Mouse (Mus musculus) limb, embryonic 13.5 days (tissue): ENCODE results near the gene Alox8. TPM values are rescaled to one million over a fixed set of nuclear protein-coding genes. Genes with fewer than 3 reads are reported as not detected.
A peak's percentile ranks its signal among the peaks of the same experiment; 100 is the strongest.

ENCODE experiments used
- ATAC-seq: fragments of 200-750 bp; cut with Nextera tagmentation; 2 replicates; pipeline ENCODE4 v1.8.0; 2017; ENCODE audit warnings: low read depth, moderate number of reproducible peaks, moderate TSS enrichment; ENCODE audit not compliant: low FRiP score
- H3K27ac ChIP-seq: fragments of 300-500 bp; sonication (generic); 2 replicates; pipeline ENCODE4 v1.5.1; 2015; ENCODE audit warnings: inconsistent platforms, mild to moderate bottlenecking, moderate library complexity
- H3K27me3 ChIP-seq: fragments of 300-500 bp; sonication (generic); 2 replicates; pipeline ENCODE4 v1.6.1; 2015; ENCODE audit warnings: mild to moderate bottlenecking, inconsistent platforms
- H3K36me3 ChIP-seq: fragments of 300-500 bp; sonication (generic); 2 replicates; pipeline ENCODE4 v1.6.1; 2015; ENCODE audit warnings: inconsistent platforms, mild to moderate bottlenecking, moderate library complexity
- H3K4me1 ChIP-seq: fragments of 300-500 bp; sonication (generic); 2 replicates; pipeline ENCODE4 v1.6.1; 2015; ENCODE audit warnings: inconsistent platforms
- H3K4me2 ChIP-seq: fragments of 300-500 bp; sonication (generic); replicated peaks from 2 replicates; pipeline ENCODE4 v1.6.1; 2015; ENCODE audit warnings: inconsistent platforms, mild to moderate bottlenecking, moderate library complexity
- H3K4me3 ChIP-seq: fragments of 300-500 bp; sonication (generic); 2 replicates; pipeline ENCODE4 v1.5.1; 2015; ENCODE audit warnings: moderate library complexity, mild to moderate bottlenecking, inconsistent platforms
- H3K9ac ChIP-seq: fragments of 300-500 bp; sonication (generic); 2 replicates; pipeline ENCODE4 v1.6.1; 2015; ENCODE audit warnings: mild to moderate bottlenecking, inconsistent platforms
- H3K9me3 ChIP-seq: fragments of 300-500 bp; sonication (generic); 2 replicates; pipeline ENCODE4 v1.6.1; 2016; ENCODE audit warnings: inconsistent platforms
- WGBS: fragments of 180-500 bp; shearing (Covaris S2); methylation state at CpG from one replicate; pipeline ENCODE4 v1.1.7; 2015; 5-methylcytosine and 5-hydroxymethylcytosine counted together
- polyA plus RNA-seq: library from polyadenylated mRNA; unstranded; fragments of >200 nt; fragmentation: Nextera tagmentation; extraction: Ambion mirVana; gene quantifications from 2 replicates; pipeline ENCODE4 v1.2.1, GENCODE M21; 2015

Alox8 gene
- polyA plus RNA-seq, result 0.08 and 0.09 TPM in 2 replicates

- H3K4me1 ChIP-seq, result peaks cover 12% of the 10 kb centered on the region
- 27% methylated on average over 6 of the region's 6 CpGs for WGBS
- no peak for ATAC-seq
- H3K36me3 ChIP-seq, result no peaks in the 10 kb centered on the region
- H3K9ac ChIP-seq, result peak within 1 kb of the TSS; percentile 31
- H3K9me3 ChIP-seq, result no peaks in the 10 kb centered on the region
- peaks cover 58% of the 10 kb centered on the region for H3K27me3 ChIP-seq
- H3K4me2 ChIP-seq, result peak within 1 kb of the TSS; percentile 58
- H3K4me3 ChIP-seq, result peak within 1 kb of the TSS; percentile 29
- no peak within 1 kb of the TSS for H3K27ac ChIP-seq
Measured at GRCm38 (mm10) chr11:69197743-69198142, at the start of gene Alox8. TSS of gene Alox8 (minus strand) at chr11:69197843.

GRCm38 (mm10) chr11:69245643-69246042, 48.0 kb upstream of the Alox8 start:
- Histone ChIP-seq H3K9me3 (no peaks in the 10 kb centered on the region), H3K36me3 (no peaks in the 10 kb centered on the region), H3K4me3 (peak overlapping the region; percentile 20), H3K27ac (peak overlapping the region; percentile 52; the same call in 1 of the 2 replicates), H3K27me3 (peaks cover 12% of the 10 kb centered on the region), H3K9ac (no peak overlapping the region), H3K4me1 (peaks cover 7% of the 10 kb centered on the region; the same call in 1 of the 2 replicates), H3K4me2 (peak overlapping the region; percentile 48)
- WGBS, result 20% methylated on average over 2 of the region's 2 CpGs
- no peak for ATAC-seq

GRCm38 (mm10) chr11:69244911-69245310, 47.3 kb upstream of the Alox8 start:
- Histone ChIP-seq H3K4me1 (peaks cover 7% of the 10 kb centered on the region; the same call in 1 of the 2 replicates), H3K4me3 (no peak overlapping the region), H3K4me2 (no peak overlapping the region), H3K27ac (no peak overlapping the region), H3K27me3 (peaks cover 12% of the 10 kb centered on the region), H3K9me3 (no peaks in the 10 kb centered on the region), H3K9ac (no peak overlapping the region), H3K36me3 (no peaks in the 10 kb centered on the region)
- 20% methylated on average over 2 of the region's 2 CpGs for WGBS
- ATAC-seq, result no peak; the same call in 1 of the 2 replicates

GRCm38 (mm10) chr11:69236926-69237260, 39.2 kb upstream of the Alox8 start, which contains the start of gene Gucy2e:
TSS of gene Gucy2e (minus strand) at chr11:69237036.
- WGBS, result 21% methylated on average over 13 of the region's 13 CpGs
- no peaks in the 10 kb centered on the region for H3K36me3 ChIP-seq
- peaks cover 62% of the 10 kb centered on the region for H3K27me3 ChIP-seq
- no peak for ATAC-seq
- peak within 1 kb of the TSS; percentile 64 for H3K9ac ChIP-seq
- no peak within 1 kb of the TSS for H3K27ac ChIP-seq
- H3K9me3 ChIP-seq, result no peaks in the 10 kb centered on the region
- H3K4me3 ChIP-seq, result peak within 1 kb of the TSS; percentile 50
- H3K4me2 ChIP-seq, result peak within 1 kb of the TSS; percentile 77
- peaks cover 19% of the 10 kb centered on the region for H3K4me1 ChIP-seq

GRCm38 (mm10) chr11:69236061-69236925, 38.6 kb upstream of the Alox8 start:
- H3K36me3 ChIP-seq, result no peaks in the 10 kb centered on the region
- H3K27ac ChIP-seq, result no peak overlapping the region
- peaks cover 19% of the 10 kb centered on the region for H3K4me1 ChIP-seq
- H3K4me2 ChIP-seq, result peak overlapping the region; percentile 77
- peaks cover 62% of the 10 kb centered on the region for H3K27me3 ChIP-seq
- H3K4me3 ChIP-seq, result peak overlapping the region; percentile 50
- 3% methylated on average over 51 of the region's 51 CpGs for WGBS
- ATAC-seq, result no peak
- peak overlapping the region; percentile 64 for H3K9ac ChIP-seq
- no peaks in the 10 kb centered on the region for H3K9me3 ChIP-seq

- peaks cover 62% of the 10 kb centered on the region for H3K27me3 ChIP-seq
Measured at GRCm38 (mm10) chr11:69235285-69236060, 37.8 kb upstream of the Alox8 start.

GRCm38 (mm10) chr11:69233141-69233540, 35.5 kb upstream of the Alox8 start:
- no peak for ATAC-seq
- no peaks in the 10 kb centered on the region for H3K9me3 ChIP-seq
- no peak overlapping the region for H3K4me2 ChIP-seq
- peaks cover 53% of the 10 kb centered on the region for H3K27me3 ChIP-seq
- H3K27ac ChIP-seq, result no peak overlapping the region
- WGBS, result 54% methylated on average over 2 of the region's 2 CpGs
- H3K36me3 ChIP-seq, result no peaks in the 10 kb centered on the region
- no peak overlapping the region for H3K9ac ChIP-seq
- no peak overlapping the region for H3K4me3 ChIP-seq
- peaks cover 19% of the 10 kb centered on the region for H3K4me1 ChIP-seq

More at GRCm38 (mm10) chr11:69235285-69236060, 37.8 kb upstream of the Alox8 start:
- Histone ChIP-seq H3K9me3 (no peaks in the 10 kb centered on the region), H3K9ac (peak overlapping the region; percentile 64), H3K4me3 (peak overlapping the region; percentile 50), H3K4me1 (peaks cover 19% of the 10 kb centered on the region), H3K27ac (no peak overlapping the region), H3K4me2 (peak overlapping the region; percentile 77), H3K36me3 (no peaks in the 10 kb centered on the region)
- peak; percentile 83 for ATAC-seq
- WGBS, result 1% methylated on average over 33 of the region's 33 CpGs

- H3K27me3 ChIP-seq, result peaks cover 35% of the 10 kb centered on the region
- 70% methylated on average over 4 of the region's 4 CpGs for WGBS
- H3K4me3 ChIP-seq, result no peak overlapping the region
- no peak overlapping the region for H3K9ac ChIP-seq
- no peak overlapping the region for H3K4me2 ChIP-seq
- no peaks in the 10 kb centered on the region for H3K36me3 ChIP-seq
- no peaks in the 10 kb centered on the region for H3K9me3 ChIP-seq
- no peak overlapping the region for H3K27ac ChIP-seq
- ATAC-seq, result no peak
- peaks cover 9% of the 10 kb centered on the region; the same call in 1 of the 2 replicates for H3K4me1 ChIP-seq
Measured at GRCm38 (mm10) chr11:69230420-69230819, 32.8 kb upstream of the Alox8 start.

GRCm38 (mm10) chr11:69225715-69226114, 28.1 kb upstream of the Alox8 start:
- Histone ChIP-seq H3K27ac (no peak overlapping the region), H3K9me3 (peaks cover 5% of the 10 kb centered on the region; the same call in 1 of the 2 replicates), H3K4me2 (no peak overlapping the region), H3K4me3 (no peak overlapping the region), H3K27me3 (peaks cover 13% of the 10 kb centered on the region), H3K36me3 (no peaks in the 10 kb centered on the region), H3K9ac (no peak overlapping the region), H3K4me1 (0 out of 2 replicates have a peak, but pooled peaks cover 3% of the 10 kb centered on the region)
- 42% methylated on average over 1 of the region's 1 CpGs for WGBS
- no peak for ATAC-seq

- H3K4me3 ChIP-seq, result no peak overlapping the region
Measured at GRCm38 (mm10) chr11:69223101-69223500, 25.5 kb upstream of the Alox8 start.

GRCm38 (mm10) chr11:69221070-69221469, 23.4 kb upstream of the Alox8 start:
- Histone ChIP-seq H3K4me3 (no peak overlapping the region), H3K4me1 (0 out of 2 replicates have a peak, but pooled peaks cover 2% of the 10 kb centered on the region), H3K27me3 (no peaks in the 10 kb centered on the region), H3K9ac (no peak overlapping the region), H3K4me2 (no peak overlapping the region), H3K27ac (no peak overlapping the region), H3K36me3 (no peaks in the 10 kb centered on the region), H3K9me3 (peaks cover 5% of the 10 kb centered on the region; the same call in 1 of the 2 replicates)
- no peak for ATAC-seq
- WGBS, result 58% methylated on average over 4 of the region's 4 CpGs

More at GRCm38 (mm10) chr11:69223101-69223500, 25.5 kb upstream of the Alox8 start:
- Histone ChIP-seq H3K4me2 (no peak overlapping the region), H3K27me3 (peaks cover 9% of the 10 kb centered on the region), H3K4me1 (0 out of 2 replicates have a peak, but pooled peaks cover 3% of the 10 kb centered on the region), H3K9me3 (peaks cover 5% of the 10 kb centered on the region; the same call in 1 of the 2 replicates), H3K36me3 (no peaks in the 10 kb centered on the region), H3K27ac (no peak overlapping the region), H3K9ac (no peak overlapping the region)
- WGBS, result 87% methylated on average over 4 of the region's 4 CpGs
- no peak for ATAC-seq

- Histone ChIP-seq H3K9me3 (no peaks in the 10 kb centered on the region), H3K4me3 (no peak overlapping the region), H3K27ac (no peak overlapping the region), H3K27me3 (no peaks in the 10 kb centered on the region), H3K4me2 (no peak overlapping the region), H3K36me3 (no peaks in the 10 kb centered on the region), H3K4me1 (no peaks in the 10 kb centered on the region), H3K9ac (no peak overlapping the region)
- no peak for ATAC-seq
- whole genome bisulfite sequencing, result 57% methylated on average over 2 of the region's 2 CpGs
Measured at GRCm38 (mm10) chr11:69218661-69219060, 21.0 kb upstream of the Alox8 start.
